Mouse (Mus musculus) heart, postnatal 14 days (tissue): Measurements from ENCODE around the gene Khdrbs2. TPM values are rescaled to one million over a fixed set of nuclear protein-coding genes. Genes with fewer than 3 reads are reported as not detected.

Source experiments
- DNase-seq, 2 experiments: peaks; one replicate each; pipeline ENCODE4 v3.0.0; 2021 to 2022
- intact Hi-C: fragments of 180-260 bp; cut with DNase I; formaldehyde crosslinking; loops from one replicate; pipeline ENCODE4 v1.15.1; 2025
- long read RNA-seq, 2 experiments: library from polyadenylated mRNA; stranded (forward); transcript quantifications; one replicate each; pipeline ENCODE4 v2.0.0; 2021
- total RNA-seq, 2 experiments: library from RNA; stranded (reverse); gene quantifications; 2 replicates each; pipeline ENCODE4 v1.2.3; 2021

Gene Khdrbs2
- total RNA-seq: under 1 TPM; 0.07 to 0.60 TPM
- long read RNA-seq, experiment 1, partial matches to known transcripts: 0 of 2 reads
- long read RNA-seq, experiment 1, other reads (novel, unspliced or antisense): 2 of 2 reads
- long read RNA-seq, experiment 2, partial matches to known transcripts: 0 of 1 reads
- long read RNA-seq, experiment 2, other reads (novel, unspliced or antisense): 1 of 1 reads

DNA sequence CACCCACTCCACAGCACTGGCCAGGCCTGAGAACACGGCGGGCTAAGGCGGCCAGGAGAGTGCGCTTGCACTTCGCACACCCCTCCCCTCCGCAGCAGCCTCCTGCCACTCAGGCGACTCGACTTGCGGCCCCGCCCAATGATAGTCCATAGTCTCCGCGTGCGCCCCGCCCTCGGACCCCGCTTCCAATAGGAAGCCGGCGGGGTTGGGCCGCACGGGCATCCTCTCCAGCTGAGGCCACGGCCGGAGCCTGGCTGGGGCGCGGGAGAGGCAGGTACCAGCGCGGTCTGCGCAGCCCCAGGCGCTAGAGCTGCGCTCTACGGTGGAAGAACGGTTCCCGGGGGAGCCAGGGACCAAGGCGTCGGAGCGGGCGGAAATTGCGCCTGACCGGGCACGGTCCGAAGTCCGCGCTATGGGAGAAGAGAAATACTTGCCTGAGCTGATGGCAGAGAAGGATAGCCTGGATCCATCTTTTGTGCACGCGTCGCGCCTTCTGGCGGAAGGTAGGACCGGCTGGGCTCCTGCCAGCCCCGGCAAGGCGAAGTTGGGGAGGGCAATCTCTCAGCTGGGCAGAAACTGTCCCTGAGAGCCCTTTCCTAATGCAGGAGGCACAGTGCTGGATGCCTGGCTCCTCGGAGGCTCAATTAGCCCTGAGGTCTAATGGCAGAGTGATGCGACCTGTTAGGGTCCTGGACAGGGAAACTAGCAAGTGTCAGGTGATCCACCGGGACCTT lies at the start of gene Khdrbs2:
TSS of gene Khdrbs2 (plus strand) at position 209 of the 734 bp plus-strand sequence.
- intact Hi-C loops: loop anchor here (5.0 to 10.0 kb wide), 3 partner anchors 382 to 1475 kb away; no protein-coding TSS in a partner anchor
- DNase-seq: peak; percentile 72 to 74

DNA sequence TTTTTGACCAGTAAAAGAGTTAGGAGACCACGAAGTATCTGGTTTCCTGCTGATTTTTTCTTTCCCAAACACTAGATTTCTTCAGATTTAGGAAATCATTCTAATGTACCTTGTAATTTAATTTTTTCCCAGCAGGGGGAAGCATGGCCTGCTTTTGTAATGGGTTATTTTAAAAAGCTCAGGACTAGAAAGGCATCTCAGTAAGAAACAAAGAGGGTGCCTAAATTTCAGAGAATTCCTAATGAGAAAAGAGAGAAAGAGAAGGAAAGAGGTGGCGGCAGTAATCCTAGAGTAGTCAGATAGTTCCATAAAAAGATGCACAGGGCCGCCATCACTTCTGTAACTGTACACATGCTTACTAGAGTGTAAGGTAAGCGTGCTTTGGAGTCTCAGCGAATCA lies 2.1 kb downstream of the Khdrbs2 start:
- no peak for DNase-seq
- intact Hi-C loops: loop anchor here (5.0 to 10.0 kb wide), 3 partner anchors 380 to 1473 kb away; no protein-coding TSS in a partner anchor

DNA sequence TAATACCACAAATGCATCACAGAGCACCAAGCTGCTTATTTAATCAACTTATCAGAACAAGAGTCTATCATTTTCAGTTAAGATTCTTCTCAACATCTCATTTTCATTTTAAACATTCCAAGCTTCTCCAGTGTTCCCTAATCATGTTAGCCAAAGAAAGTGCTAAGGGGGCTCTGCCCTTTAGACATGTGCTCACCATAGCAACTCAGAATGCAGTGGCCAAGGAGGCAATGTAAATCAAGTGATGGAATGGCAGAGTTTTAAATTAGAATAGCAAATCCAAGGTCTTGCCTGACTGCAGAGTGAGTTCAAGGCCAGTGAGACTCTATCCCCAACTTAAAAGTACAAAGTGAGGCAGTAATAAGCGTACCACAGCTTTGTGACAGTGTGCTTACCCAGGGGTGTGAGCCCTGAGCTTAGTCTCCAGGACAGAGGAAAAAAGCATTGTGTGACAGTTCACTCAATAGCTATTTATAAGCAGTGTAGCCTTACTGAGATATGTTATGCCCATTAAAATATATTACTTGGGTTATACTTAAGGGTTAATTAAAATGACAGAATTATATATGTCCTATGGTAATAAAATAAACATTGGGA lies 27.2 kb downstream of the Khdrbs2 start:
- no peak for DNase-seq
- intact Hi-C loops: no loop called here

DNA sequence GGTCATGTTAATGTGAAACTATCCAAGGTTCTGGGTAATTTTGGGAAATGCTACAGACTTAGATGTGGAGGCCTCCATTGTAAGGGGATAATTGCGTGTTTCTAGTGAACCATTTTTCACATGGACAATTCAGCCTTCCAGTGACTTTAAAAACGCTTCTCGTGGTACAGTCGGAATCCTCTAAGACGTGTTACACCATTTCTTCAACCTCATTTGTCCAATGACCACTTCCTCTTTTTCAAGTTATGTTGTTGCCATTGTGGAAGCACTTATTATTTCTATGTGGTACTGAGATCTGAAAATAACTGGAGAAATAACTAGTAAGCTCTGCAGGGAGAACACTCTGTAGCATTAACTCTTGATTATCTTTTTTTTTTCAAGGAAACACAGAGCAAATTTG lies 75.9 kb downstream of the Khdrbs2 start:
- no peak for DNase-seq

GRCm38 (mm10) chr1:32249602-32250001 lies 77.1 kb downstream of the Khdrbs2 start:
- no peak for DNase-seq
- intact Hi-C loops: no loop called here

More for the DNA sequence above, 75.9 kb downstream of the Khdrbs2 start:
- intact Hi-C loops: no loop called here

DNA sequence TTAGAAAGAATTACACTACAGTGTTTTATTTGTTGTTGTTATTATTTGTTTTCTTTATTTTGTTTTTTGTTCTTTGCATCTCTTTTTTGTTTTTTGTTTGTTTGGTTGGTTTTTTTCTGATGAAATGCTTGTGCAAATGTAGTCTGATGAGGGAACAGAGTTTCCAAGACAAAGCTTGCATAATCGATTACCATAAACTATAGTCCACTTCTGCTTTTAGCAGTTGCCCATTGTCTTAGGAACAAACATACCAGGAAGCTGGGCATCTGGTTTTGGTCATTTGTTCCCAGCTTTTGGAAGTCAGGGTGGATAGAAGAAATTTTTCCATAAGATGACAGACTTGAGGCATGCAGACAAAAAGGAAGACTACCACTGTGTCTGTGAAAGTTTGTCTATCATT lies 77.8 kb downstream of the Khdrbs2 start:
- intact Hi-C loops: no loop called here

DNA sequence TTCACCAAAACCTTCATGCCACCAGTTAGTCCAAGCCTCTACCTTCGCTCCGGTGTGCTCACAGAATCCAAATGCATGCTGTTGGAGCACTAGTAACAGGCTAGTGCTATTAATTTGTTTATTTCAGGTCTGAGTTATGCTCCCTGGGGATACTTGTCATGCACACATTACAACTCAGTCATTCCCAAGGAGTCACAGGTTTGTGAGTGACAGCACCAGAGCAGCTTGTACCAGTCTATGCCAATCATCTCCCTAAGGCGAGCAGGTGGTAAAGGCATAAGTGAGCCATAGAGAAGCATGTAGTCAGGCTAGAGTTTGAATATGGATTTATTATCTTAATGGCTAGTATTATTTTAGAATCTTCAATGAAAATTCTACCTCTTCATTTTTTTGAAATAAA lies 86.4 kb downstream of the Khdrbs2 start:
- intact Hi-C loops: no loop called here
- DNase-seq: no peak

More for the DNA sequence above, 77.8 kb downstream of the Khdrbs2 start:
- DNase-seq: no peak

GRCm38 (mm10) chr1:32270519-32270918 lies 98.0 kb downstream of the Khdrbs2 start:
- intact Hi-C loops: no loop called here
- no peak for DNase-seq

DNA sequence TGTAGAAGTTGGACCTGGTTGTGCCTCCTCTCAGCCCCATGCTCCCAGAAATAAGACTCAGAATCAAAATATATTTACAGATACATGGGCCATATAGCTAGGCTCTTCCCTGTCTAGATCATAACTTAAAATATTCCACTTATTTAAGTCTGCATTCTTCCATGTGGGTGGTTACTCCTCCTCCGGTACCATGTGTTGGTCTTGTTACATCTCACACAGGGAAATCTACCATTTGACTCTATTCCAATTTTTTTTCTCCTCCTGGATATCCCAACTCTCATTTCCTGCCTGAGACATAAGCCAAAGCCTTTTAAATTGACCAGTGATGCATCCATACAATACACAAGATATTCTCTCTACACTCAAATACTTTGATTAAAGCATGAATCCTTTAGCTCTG lies 122.2 kb downstream of the Khdrbs2 start:
- intact Hi-C loops: no loop called here
- DNase-seq: no peak

GRCm38 (mm10) chr1:32301391-32301790 lies 128.9 kb downstream of the Khdrbs2 start:
- no peak for DNase-seq
- intact Hi-C loops: no loop called here

- DNase-seq: no peak
- intact Hi-C loops: no loop called here
These were observed 136.6 kb downstream of the Khdrbs2 start for GRCm38 (mm10) chr1:32309074-32309473.

DNA sequence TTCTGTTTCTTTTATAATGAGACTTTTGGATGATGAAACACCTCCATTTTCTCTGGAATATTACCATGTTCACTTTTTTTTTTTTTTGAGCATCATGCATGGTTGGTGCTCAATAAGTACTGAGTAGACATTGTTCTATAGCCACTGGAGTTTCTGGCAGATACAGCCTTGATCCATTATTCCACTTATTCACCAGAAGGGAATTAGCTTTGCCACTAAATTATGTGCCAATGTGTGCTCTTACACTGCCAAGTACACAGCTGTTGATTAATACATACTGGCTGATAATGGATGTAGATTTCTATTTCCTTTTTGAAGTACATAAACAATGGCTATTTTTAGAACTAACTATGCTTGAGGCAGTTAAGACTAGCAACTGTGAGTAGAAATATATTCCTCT lies 137.1 kb downstream of the Khdrbs2 start:
- DNase-seq: no peak
- intact Hi-C loops: no loop called here

- no peak for DNase-seq
- intact Hi-C loops: no loop called here
These were observed 166.6 kb downstream of the Khdrbs2 start for GRCm38 (mm10) chr1:32339108-32339507.

DNA sequence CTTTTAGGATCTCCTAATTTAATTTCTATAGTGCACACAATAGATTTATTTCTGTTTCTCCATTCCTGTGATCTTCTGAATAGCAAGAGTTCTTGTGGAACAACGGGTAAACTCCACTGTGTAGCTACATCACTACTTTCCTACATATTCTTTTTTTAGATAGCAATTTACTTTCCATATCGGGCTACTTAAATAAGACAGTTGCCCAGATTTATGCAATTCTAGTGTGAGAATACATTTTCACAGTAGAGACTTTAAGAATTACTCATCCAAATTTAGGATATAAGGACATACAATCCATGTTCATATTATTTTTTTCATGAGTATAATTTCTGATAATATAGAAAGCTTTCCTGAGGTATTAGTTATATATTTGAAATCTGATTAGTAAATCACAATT lies 175.0 kb downstream of the Khdrbs2 start:
- intact Hi-C loops: no loop called here
- DNase-seq: no peak

DNA sequence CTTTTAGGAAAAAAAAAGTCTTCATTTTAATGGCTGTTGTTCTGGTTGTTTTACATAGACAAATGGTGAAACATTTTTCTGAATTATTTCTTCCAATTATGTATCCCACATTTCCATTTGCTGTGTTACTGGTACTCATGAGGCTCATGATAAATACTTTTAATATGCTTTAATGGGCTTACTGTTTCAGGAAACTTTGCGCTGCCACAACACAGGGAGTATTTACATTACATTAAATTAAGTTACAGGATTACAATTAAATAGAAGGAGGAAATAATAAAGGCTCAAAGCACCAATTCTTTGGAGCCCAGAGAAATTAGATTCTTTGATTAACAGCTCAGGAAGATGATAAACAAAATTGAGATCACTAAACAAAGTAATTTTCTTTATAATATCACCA lies 179.6 kb downstream of the Khdrbs2 start:
- no peak for DNase-seq
- intact Hi-C loops: no loop called here

DNA sequence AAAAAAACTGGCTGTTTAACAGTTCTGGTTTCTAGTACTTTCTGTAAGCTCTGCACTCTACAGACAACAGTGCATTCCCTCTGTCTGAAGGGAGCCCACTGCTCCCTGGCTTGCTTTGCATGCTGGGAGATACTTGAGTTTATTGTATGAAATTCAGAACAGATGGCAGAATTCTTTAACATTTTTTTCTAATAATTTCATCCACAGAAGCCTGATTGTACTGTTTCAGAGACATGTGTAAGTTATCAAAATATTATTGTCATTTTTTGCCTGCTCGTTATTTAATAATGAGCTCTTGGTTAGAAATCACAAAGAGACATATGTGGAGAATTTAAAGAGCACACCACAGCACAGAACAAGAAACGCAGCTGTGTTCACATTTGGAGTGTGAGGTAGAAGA lies 191.0 kb downstream of the Khdrbs2 start:
- DNase-seq: no peak
- intact Hi-C loops: no loop called here

DNA sequence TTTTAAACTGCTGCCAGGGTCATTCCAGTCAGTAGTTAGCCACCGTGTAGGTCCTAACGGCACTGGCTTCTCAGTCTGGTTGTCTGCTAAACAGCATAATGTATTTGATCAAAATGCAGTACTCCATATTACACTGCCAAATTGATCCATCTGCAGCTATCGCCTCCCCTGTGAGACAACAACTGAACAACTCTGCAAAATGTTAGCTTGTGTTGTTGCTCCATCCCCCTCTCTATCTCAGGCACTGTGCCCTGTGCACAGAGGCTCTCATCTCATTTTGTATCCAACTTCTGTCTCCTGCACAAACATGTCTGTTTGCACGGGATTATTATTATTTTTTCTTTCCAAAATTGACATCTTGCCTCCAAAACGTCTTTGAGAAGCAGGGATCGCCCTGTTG lies 225.0 kb downstream of the Khdrbs2 start:
- intact Hi-C loops: no loop called here
- no peak for DNase-seq

DNA sequence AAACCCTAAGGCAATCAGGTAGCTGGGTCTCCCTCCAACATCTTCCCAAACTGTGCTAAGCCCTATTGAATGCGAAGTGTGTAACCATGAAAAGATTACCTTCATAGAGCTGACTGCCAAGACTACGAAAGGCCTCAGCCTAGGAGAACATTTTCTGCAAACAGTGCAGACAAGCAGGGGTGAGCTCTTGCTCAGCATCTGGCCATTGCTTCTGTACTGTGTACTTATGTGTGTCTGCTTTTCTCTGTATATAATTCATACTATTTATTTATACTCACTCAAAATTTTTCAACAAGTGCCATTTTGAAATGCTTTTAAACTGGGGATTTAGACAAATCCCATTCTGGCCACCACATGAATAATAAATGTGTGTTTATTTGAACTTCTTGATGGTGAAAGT lies 235.1 kb downstream of the Khdrbs2 start:
- intact Hi-C loops: no loop called here
- DNase-seq: no peak

DNA sequence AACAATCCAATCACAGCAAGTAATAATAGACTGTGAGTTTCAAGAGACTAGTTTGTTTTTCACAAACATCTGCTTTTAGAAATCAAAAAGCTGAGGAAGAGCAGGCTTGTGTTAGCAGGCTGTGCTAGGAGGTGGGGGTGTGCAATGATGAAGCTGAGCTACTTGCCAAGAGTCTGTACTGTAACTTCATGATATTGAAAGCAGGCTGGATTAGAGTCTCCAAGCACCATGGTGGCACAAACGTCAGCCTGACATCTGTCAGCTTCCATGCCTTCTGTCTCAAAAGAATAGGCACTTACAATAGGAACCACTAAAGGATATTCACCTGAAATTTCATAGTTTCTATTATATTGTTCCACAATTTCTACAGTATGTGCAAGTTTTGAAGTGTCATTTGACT lies 255.9 kb downstream of the Khdrbs2 start:
- intact Hi-C loops: no loop called here
- DNase-seq: no peak

GRCm38 (mm10) chr1:32429493-32429892 lies 257.0 kb downstream of the Khdrbs2 start:
- intact Hi-C loops: no loop called here
- DNase-seq: no peak

GRCm38 (mm10) chr1:32430516-32430915 lies 258.0 kb downstream of the Khdrbs2 start:
- no peak for DNase-seq
- intact Hi-C loops: no loop called here

- intact Hi-C loops: no loop called here
- no peak for DNase-seq
These were observed 260.6 kb downstream of the Khdrbs2 start for GRCm38 (mm10) chr1:32433118-32433517.
